8 mouse cellular contexts compared by ENCODE assay signal in genomic region chr5:143547384-143547783, GRCm38 (mm10). TPM values are rescaled to one million over a fixed set of nuclear protein-coding genes. Genes with fewer than 3 reads are reported as not detected.
DNase-seq lines count a peak whose midpoint lies in the region; ATAC-seq and TF ChIP-seq lines count a peak whose summit lies in the region.

No protein-coding gene starts in this region.

- H3K27me3 ChIP-seq in forebrain, embryonic 14.5 days (replicated peaks; ENCODE audit: control insufficient read depth, insufficient read depth, low read length) = no peaks in the 10 kb centered on the region
- 0 out of 2 replicates have a peak, but pooled peaks cover 3% of the 10 kb centered on the region for H3K27me3 ChIP-seq in forebrain, embryonic 13.5 days
- H3K27me3 ChIP-seq in heart, postnatal 0 days (ENCODE audit: control insufficient read depth, insufficient read depth, low read length) = no peaks in the 10 kb centered on the region
- peaks cover 6% of the 10 kb centered on the region for H3K27me3 ChIP-seq in megakaryocyte, embryonic 14.5 days (replicated peaks)

- peaks cover 3% of the 10 kb centered on the region; the same call in 1 of the 2 replicates for H3K36me3 ChIP-seq in forebrain, embryonic 14.5 days (ENCODE audit: control insufficient read depth, insufficient read depth, low read length)
- peaks cover 12% of the 10 kb centered on the region; the same call in 1 of the 2 replicates for H3K36me3 ChIP-seq in forebrain, embryonic 13.5 days (ENCODE audit: poor library complexity, severe bottlenecking)
- 0 out of 2 replicates have a peak, but pooled peaks cover under 1% of the 10 kb centered on the region for H3K36me3 ChIP-seq in heart, postnatal 0 days (replicated peaks; ENCODE audit: control insufficient read depth, insufficient read depth, low read length)
- H3K36me3 ChIP-seq in megakaryocyte, embryonic 14.5 days (replicated peaks; ENCODE audit: low read length) = peaks cover 14% of the 10 kb centered on the region

- no peak for ATAC-seq in forebrain, embryonic 14.5 days
- ATAC-seq in forebrain, embryonic 13.5 days = no peak
- ATAC-seq in heart, postnatal 0 days (ENCODE audit: insufficient read depth, low read depth) = peak; percentile 5; the same call in 1 of the 2 replicates

- peaks cover 15% of the 10 kb centered on the region for H3K4me1 ChIP-seq in forebrain, embryonic 14.5 days (ENCODE audit: control insufficient read depth, insufficient read depth, low read length)
- peaks cover 34% of the 10 kb centered on the region for H3K4me1 ChIP-seq in forebrain, embryonic 13.5 days
- peaks cover 15% of the 10 kb centered on the region for H3K4me1 ChIP-seq in heart, postnatal 0 days (ENCODE audit: control insufficient read depth, insufficient read depth)
- H3K4me1 ChIP-seq in megakaryocyte, embryonic 14.5 days = peaks cover 65% of the 10 kb centered on the region

- peak; percentile 99 for TF ChIP-seq CTCF in heart, postnatal 0 days (IDR thresholded peaks at IDR 0.05; ENCODE audit: low read depth)

- WGBS in forebrain, embryonic 14.5 days = 10% methylated on average over 11 of the region's 11 CpGs
- WGBS in forebrain, embryonic 13.5 days = 9% methylated on average over 11 of the region's 11 CpGs
- WGBS in heart, postnatal 0 days = 4% methylated on average over 11 of the region's 11 CpGs

- H3K27ac ChIP-seq in forebrain, embryonic 14.5 days (ENCODE audit: low read depth, low read length) = no peak overlapping the region
- H3K27ac ChIP-seq in forebrain, embryonic 13.5 days = no peak overlapping the region
- H3K27ac ChIP-seq in heart, postnatal 0 days (ENCODE audit: low read depth) = no peak overlapping the region

- DNase-seq in forebrain, embryonic 14.5 days (ENCODE audit: low spot score) = peak; percentile 57
- DNase-seq in adrenal gland, adult 18-20 months (ENCODE audit: low spot score in 2 of 2) = peak; percentile 81 to 83
- DNase-seq in embryo, embryonic 11.5 days (ENCODE audit: low read depth, low spot score) = peak; percentile 61
- DNase-seq in heart, postnatal 0 days (ENCODE audit: low spot score) = peak; percentile 41
- peak; percentile 74 to 75 for DNase-seq in left cerebral cortex, adult 18-20 months (ENCODE audit: low spot score in 2 of 2)
- DNase-seq in spleen, postnatal 14 days (ENCODE audit: low spot score in 2 of 2) = peak; percentile 75 to 83

- no peaks in the 10 kb centered on the region for H3K9me3 ChIP-seq in forebrain, embryonic 14.5 days (replicated peaks; ENCODE audit: control insufficient read depth, low read length)
- no peaks in the 10 kb centered on the region for H3K9me3 ChIP-seq in forebrain, embryonic 13.5 days (replicated peaks)
- no peaks in the 10 kb centered on the region for H3K9me3 ChIP-seq in heart, postnatal 0 days (replicated peaks; ENCODE audit: control insufficient read depth, low read length)
- no peaks in the 10 kb centered on the region for H3K9me3 ChIP-seq in megakaryocyte, embryonic 14.5 days

- no peak overlapping the region for H3K4me3 ChIP-seq in forebrain, embryonic 14.5 days (ENCODE audit: low read depth, low read length)
- H3K4me3 ChIP-seq in forebrain, embryonic 13.5 days = no peak overlapping the region
- no peak overlapping the region for H3K4me3 ChIP-seq in heart, postnatal 0 days (ENCODE audit: low read depth, low read length)
- H3K4me3 ChIP-seq in megakaryocyte, embryonic 14.5 days (replicated peaks) = peak overlapping the region; percentile 90

- H3K4me2 ChIP-seq in forebrain, embryonic 14.5 days (ENCODE audit: low read length) = no peak overlapping the region
- H3K4me2 ChIP-seq in forebrain, embryonic 13.5 days = no peak overlapping the region
- H3K4me2 ChIP-seq in heart, postnatal 0 days (ENCODE audit: low read depth, low read length) = no peak overlapping the region

- no peak overlapping the region for H3K9ac ChIP-seq in forebrain, embryonic 14.5 days (ENCODE audit: low read length)
- H3K9ac ChIP-seq in forebrain, embryonic 13.5 days = no peak overlapping the region
- H3K9ac ChIP-seq in heart, postnatal 0 days (replicated peaks; ENCODE audit: low read depth, low read length) = no peak overlapping the region

- TF ChIP-seq EP300 in heart, postnatal 0 days (IDR thresholded peaks at IDR 0.05; ENCODE audit: low read depth) = no peak

RNA-seq across cellular contexts. Expression of gene Rac1, which starts 19.5 kb away (rescaled TPM):
- 383 and 409 TPM in 2 replicates for polyA plus RNA-seq in forebrain, embryonic 14.5 days (2014; fragmentation: Nextera tagmentation; extraction: Ambion mirVana)
- 322 and 336 TPM in 2 replicates for polyA plus RNA-seq in forebrain, embryonic 13.5 days (2015; fragmentation: Nextera tagmentation; extraction: Ambion mirVana)
- 100 to 1,000 TPM; 319 to 385 TPM for total RNA-seq in adrenal gland, adult 18-20 months (2021)
- 135 and 194 TPM in 2 replicates for total RNA-seq in heart, postnatal 0 days (2014; rRNA removed; ENCODE audit: low replicate concordance)
- 241 and 249 TPM in 2 replicates for polyA plus RNA-seq in heart, postnatal 0 days (2015; fragmentation: Nextera tagmentation; extraction: Ambion mirVana)
- total RNA-seq in left cerebral cortex, adult 18-20 months (2021) = 100 to 1,000 TPM; 358 to 380 TPM
- polyA plus RNA-seq in megakaryocyte, embryonic 14.5 days (2012; ENCODE audit: insufficient read depth, low replicate concordance) = 176 and 178 TPM in 2 replicates
